Mouse (Mus musculus) kidney, adult 2 months (tissue): ENCODE results near the gene Gys1.

Experiments
- CTCF ChIP-seq: fragments of 200-500 bp; conservative IDR thresholded peaks from 2 replicates; pipeline ENCODE4 v1.5.1; 2011; ENCODE audit warnings: low read depth, mild to moderate bottlenecking, control low read depth, low read length, moderate library complexity, mixed read lengths; ENCODE audit not compliant: insufficient read depth, insufficient read length
- POLR2A ChIP-seq: fragments of 200-500 bp; IDR thresholded peaks from one replicate; pipeline ENCODE4 v1.6.1; 2011; ENCODE audit warnings: low read depth, low read length, control low read depth

- TF ChIP-seq POLR2A = no peak
- TF ChIP-seq CTCF = no peak
These were observed 51.5 kb downstream of the Gys1 start for GRCm38 (mm10) chr7:45486158-45486557.
